Mouse (Mus musculus) gastrocnemius, adult 2 months (tissue): ENCODE measurements at regions not wholly inside any gene's neighbourhood (a gene's known extent, or its start where the extent isn't known, plus 50 kb on each side); places are given as distances from the start of the nearest gene placed in this dataset.

Experiments used
- DNase-seq: peaks from one replicate; pipeline ENCODE4 v3.0.0; 2022
- H3K27ac ChIP-seq: fragments of 200-600 bp; 2 replicates; pipeline ENCODE4 v1.8.1; 2022; ENCODE audit warnings: mild to moderate bottlenecking
- H3K4me3 ChIP-seq: fragments of 200-600 bp; 2 replicates; pipeline ENCODE4 v1.8.1; 2022; ENCODE audit warnings: mild to moderate bottlenecking, moderate library complexity
- CTCF ChIP-seq: fragments of 200-600 bp; IDR thresholded peaks from 2 replicates; pipeline ENCODE4 v1.8.1; 2022; ENCODE audit warnings: antibody characterized with exemption, mild to moderate bottlenecking, moderate library complexity
- intact Hi-C: fragments of 180-260 bp; cut with DNase I; formaldehyde crosslinking; loops from one replicate; pipeline ENCODE4 v1.15.1; 2025

DNA sequence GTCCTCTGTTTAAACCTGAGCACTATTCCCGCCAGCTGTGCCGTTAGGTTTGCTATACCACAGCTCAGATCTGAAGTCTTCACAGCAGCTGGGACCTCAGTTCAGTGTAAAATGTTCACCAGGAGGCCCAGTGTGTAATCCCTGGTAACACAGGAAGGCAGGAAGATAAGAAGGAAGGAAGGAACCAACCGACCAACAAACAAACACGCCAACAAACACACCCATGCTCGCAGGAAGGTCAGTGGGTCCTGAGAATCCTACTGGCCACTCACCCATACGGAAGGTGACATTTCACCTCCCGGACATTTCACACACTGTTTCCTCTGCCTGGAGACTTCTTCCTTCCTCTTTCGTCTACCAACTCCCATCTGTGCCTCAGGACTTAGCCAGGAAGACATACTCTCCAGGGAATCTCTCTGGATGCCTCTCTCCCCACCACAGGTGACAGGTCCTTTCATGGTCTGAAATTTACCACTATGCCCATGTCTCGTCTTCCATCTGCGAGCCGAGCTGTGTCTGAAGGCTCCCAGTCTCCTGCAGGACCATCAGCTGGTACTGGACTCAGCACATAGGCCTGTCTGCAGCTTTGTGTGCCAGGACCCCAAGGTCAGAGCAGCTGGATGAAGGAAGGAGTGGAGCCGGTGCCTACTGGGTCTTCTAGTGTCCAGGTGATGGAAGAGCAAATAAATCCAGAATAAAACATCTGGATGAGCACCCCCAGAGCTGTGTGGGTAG, 61.1 kb upstream of the Xpa start:
- Histone ChIP-seq H3K4me3 (no peak overlapping the region), H3K27ac (no peak overlapping the region)
- intact Hi-C loops = no loop called here
- DNase-seq = no peak
- TF ChIP-seq CTCF = no peak

DNA sequence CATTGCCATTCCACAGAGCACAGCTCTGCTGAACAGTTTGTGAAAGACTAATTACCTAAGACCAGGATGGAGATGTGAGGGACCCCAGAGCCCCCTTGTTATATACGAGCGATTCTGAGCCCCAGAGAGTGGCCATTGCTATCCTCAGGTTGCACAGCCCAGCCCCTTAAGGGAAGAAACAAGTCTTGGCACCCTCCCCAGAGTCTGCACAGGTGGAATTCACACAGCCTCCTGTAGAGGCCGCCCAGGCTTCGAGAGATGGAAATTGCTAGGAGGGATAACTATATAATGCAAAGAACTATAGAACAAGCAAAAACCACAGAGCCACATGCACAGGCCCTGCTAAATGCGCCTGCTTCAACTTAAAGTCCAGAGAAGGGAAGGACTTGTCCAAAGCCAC, 62.7 kb upstream of the Xpa start:
- Histone ChIP-seq H3K4me3 (no peak overlapping the region), H3K27ac (no peak overlapping the region)
- TF ChIP-seq CTCF = no peak; the same call in 1 of the 2 replicates
- intact Hi-C loops = no loop called here
- no peak for DNase-seq

DNA sequence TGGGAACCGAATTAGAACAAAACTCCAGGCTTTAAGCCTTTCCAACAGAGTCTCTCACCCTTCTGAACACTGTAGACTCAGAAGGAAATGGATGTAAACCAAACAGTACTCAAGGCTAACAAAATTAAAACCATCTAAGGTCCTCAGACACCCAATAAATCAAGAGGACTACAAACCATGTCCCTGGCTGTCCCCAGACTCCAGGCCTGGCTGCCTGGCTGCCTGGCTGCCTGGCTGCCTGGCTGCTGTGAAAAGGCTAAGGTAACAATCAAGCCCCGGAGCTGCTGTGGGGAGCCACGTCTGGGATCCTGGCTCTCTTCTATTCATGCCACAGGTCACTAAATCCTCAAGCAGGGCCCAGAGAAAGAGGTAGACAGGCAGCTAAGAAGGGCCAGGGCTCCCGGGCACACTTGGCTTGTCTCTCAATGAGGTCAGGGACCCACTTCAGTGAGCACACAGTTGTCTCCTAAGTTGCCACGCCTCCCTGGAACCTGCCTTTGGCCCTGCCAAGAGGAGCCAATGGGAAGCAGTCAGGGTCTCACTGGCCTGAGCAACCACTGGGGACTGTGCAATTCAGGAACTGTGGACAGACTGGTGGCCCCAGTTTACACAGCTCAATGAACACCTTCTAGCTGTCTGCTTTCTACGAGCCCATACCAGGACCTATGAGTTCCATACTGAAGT, 72.6 kb upstream of the Xpa start:
- TF ChIP-seq CTCF = no peak
- intact Hi-C loops = no loop called here
- DNase-seq = no peak
- Histone ChIP-seq H3K27ac (no peak overlapping the region), H3K4me3 (no peak overlapping the region)

DNA sequence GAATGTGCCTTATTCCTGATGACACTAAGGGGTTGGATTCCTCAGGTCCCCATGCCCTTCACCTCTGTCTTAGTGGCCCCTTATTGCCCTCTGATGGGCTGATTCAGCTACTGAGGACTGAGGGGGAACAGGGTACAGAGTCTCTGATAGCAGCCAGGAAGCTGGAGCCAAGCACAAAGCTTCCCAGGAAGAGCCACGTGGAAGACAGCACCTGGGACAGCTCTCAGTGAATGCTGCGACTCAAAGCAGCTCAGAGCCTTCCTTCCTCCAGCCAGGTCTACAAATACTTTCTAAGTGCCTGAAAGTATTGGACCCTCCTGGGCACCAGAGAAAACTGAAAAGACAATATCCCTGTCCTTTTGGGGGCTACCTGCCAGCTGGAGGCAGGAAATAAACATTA, 72.3 kb upstream of the Foxe1 start:
- TF ChIP-seq CTCF = no peak
- H3K27ac ChIP-seq = no peak overlapping the region
- H3K4me3 ChIP-seq = no peak overlapping the region
- DNase-seq = no peak
- intact Hi-C loops = no loop called here

DNA sequence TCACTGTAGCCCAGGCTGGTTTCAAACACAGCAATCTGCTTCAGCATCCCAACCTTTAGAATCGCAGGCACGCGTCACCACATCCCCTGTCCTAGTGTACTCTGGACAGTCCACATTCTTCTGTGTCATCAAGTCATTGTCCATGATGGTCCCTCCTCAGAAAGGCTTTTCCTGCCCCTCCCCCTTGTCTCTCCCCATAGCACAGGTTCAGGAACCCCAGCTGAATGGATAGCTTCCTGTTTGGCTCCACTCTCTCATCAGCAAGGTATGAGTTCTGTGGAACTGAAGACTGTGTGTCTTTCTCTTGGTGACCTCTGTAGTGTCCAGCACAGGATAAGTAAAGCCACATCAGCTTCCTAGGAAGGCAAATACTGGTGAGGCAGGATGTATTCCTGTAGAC, 67.6 kb upstream of the Foxe1 start:
- no peak for DNase-seq
- Histone ChIP-seq H3K4me3 (no peak overlapping the region), H3K27ac (no peak overlapping the region)
- TF ChIP-seq CTCF = no peak
- intact Hi-C loops = no loop called here

DNA sequence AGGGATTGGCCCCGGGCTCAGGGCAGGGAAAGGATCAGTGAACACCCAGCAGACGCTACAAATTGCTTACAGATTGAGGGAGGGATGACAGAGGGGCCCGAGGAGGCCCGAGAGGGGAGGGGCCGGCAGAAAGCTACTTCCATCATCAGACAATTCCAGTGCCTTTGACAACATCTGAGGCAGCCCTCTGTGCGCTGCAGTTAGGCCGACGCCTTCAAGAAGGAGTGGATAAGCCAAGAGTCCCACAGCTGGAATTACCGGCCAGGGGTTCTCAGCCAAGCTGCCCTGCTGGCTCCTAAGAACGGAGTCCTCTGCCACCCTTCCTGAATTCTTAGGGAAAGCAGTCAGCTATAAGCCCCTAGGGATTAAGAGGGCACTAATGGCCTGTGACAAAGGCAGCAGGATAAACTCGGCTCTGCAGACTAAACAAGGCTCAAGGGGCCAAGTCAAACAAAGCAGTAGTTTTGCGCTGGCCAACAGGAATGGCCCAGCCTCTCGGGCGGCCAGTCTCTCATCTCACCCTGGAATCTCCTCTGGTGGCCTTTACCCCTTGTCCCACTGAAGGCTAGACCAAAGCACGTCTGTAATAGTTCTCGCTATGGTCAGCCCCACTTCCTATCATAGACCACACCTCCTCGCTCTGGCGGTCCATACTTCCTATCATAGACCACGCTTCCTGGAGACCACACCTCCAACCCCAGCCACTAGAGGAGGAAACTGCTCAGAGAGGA, 66.4 kb upstream of the Foxe1 start:
- Histone ChIP-seq H3K4me3 (peak overlapping the region; percentile 47), H3K27ac (no peak overlapping the region)
- TF ChIP-seq CTCF = no peak
- DNase-seq = peak; percentile 39
- intact Hi-C loops = no loop called here

DNA sequence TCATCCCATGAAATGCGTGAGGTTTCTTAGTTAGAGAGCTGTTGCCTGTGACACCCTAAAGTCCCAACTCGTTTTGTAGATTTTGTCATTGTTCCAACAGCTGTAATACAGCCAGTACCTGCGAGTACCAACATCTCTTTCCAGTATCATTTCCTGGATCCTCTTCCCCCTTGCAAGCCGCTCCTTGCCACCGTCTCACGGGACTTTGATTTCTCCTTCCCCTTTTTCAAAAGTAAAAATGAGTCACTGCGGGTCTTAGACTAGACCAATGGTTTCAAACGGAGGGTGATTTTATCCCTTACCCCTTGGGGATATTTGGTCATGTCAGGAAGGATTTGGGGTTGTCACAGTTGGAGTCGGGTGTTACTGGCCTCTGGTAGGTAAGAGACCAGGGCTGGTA, 56.5 kb upstream of the Foxe1 start:
- intact Hi-C loops = no loop called here
- TF ChIP-seq CTCF = no peak
- DNase-seq = no peak

DNA sequence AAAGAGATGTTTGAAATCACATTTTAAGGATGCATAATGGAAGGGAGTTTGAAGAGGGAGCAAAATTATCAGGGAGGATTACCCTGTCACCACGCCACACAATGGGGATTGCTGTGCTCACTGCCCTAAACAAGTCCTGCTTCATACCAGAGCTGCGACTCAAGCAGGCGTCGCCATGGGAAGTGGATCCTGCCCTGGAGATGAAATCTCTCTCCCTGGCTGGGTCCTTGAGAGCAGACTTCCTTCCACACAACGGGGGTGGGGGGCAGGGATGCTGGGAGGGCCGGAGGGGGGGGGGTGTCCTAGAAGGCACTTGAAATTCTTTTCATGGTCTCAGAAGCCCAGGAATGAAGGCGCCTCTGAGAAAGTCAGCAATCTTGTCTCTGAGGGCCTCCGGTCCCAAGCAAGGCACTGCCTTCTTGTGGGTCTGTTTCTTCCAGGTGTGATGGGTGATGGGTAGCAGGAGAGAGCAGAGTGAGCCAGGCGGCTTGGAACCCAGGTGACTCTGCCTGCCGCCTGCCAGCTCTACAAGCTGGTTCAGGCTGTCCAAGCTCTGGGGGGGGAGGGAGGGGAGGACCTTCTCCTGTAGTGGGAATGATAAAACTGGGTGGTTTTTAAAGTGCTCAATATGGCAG, 51.7 kb upstream of the Foxe1 start:
- no peak overlapping the region for H3K4me3 ChIP-seq
- no peak for TF ChIP-seq CTCF
- no peak for DNase-seq
- H3K27ac ChIP-seq = no peak overlapping the region
- intact Hi-C loops = no loop called here

More for the DNA sequence above, 56.5 kb upstream of the Foxe1 start:
- H3K4me3 ChIP-seq = no peak overlapping the region
- H3K27ac ChIP-seq = no peak overlapping the region
